Mouse (Mus musculus) gastrocnemius, adult 2 months (tissue): ENCODE data around the gene Herpud1. TPM values are rescaled to one million over a fixed set of nuclear protein-coding genes. Genes with fewer than 3 reads are reported as not detected.
A peak's percentile ranks its signal among the peaks of the same experiment; 100 is the strongest.

Source experiments
- DNase-seq: peaks from one replicate; pipeline ENCODE4 v3.0.0; 2022
- H3K27ac ChIP-seq: fragments of 200-600 bp; 2 replicates; pipeline ENCODE4 v1.8.1; 2022; ENCODE audit warnings: mild to moderate bottlenecking
- H3K4me3 ChIP-seq: fragments of 200-600 bp; 2 replicates; pipeline ENCODE4 v1.8.1; 2022; ENCODE audit warnings: mild to moderate bottlenecking, moderate library complexity
- CTCF ChIP-seq: fragments of 200-600 bp; IDR thresholded peaks from 2 replicates; pipeline ENCODE4 v1.8.1; 2022; ENCODE audit warnings: antibody characterized with exemption, mild to moderate bottlenecking, moderate library complexity
- intact Hi-C: fragments of 180-260 bp; cut with DNase I; formaldehyde crosslinking; loops from one replicate; pipeline ENCODE4 v1.15.1; 2025
- total RNA-seq, 2 experiments: library from RNA; stranded (reverse); gene quantifications; 2 replicates each; pipeline ENCODE4 v1.2.3; 2021

Gene Herpud1
- total RNA-seq, 2 experiments from 2014 or later, result 111 to 117 TPM

- peak overlapping the region; percentile 86 for H3K27ac ChIP-seq
- H3K4me3 ChIP-seq, result no peak overlapping the region
- intact Hi-C loops, result no loop called here
- no peak for TF ChIP-seq CTCF
- no peak for DNase-seq
Observed at GRCm38 (mm10) chr8:94377031-94377430, 9.2 kb upstream of the Herpud1 start.

DNA sequence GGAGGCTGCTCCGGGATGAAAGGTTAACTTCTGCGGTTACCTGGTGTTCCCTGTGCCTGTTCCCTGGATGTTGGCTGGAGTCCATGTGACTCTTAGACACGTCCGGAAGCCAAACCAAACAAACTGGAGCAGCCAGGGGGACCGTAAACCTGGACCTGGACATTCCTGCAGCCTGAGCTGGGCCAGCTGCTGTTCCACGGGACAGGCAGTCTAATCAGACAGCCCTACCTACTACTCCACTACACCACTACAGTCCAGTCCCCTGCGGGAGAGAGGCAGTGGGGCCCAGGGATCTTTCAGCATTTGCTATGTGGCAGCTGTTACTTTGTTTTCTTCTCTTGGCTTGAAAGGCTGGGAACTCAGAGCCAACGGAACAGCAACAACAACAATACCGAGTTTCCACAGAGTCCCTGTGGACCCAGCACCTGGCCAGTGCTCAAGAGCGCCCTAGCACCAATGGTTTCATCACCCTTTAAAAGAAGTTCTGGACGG, 8.5 kb upstream of the Herpud1 start:
- H3K27ac ChIP-seq, result peak overlapping the region; percentile 86
- intact Hi-C loops, result no loop called here
- H3K4me3 ChIP-seq, result peak overlapping the region; percentile 29
- TF ChIP-seq CTCF, result no peak
- peak; percentile 86 for DNase-seq

DNA sequence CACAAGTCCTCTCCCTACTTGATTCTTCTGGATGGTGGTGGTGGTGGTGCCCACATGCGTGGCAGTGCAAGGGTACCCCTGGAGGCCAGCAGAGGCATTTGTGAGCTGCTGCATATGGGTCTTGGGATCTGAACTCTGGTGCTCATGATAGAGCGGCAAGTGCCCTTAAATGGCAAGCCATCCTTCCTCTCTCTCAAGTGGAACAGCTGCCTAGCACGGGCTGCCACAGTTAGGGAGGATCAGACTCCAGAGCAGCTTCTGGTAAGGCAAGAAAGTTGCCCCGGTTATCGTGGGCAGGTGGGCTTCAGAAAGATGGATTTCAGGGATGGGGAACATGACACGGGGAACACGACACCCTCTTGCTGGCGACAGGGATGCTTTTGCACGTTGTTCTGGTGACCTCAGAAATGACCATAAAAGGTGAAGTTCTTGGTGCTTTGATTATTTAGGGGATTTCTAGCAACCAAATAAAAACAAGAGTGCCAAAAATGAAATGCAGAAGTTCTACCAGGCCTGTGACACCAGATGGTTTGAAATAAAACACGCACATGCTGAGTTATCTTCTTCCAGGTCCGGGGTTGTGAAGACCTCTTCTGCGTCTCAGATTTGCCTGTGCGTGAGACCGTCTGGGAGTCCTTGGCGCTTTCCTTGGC, 7.3 kb upstream of the Herpud1 start:
- Histone ChIP-seq H3K4me3 (no peak overlapping the region), H3K27ac (peak overlapping the region; percentile 86)
- intact Hi-C loops, result no loop called here
- no peak; the same call in 1 of the 2 replicates for TF ChIP-seq CTCF
- no peak for DNase-seq

DNA sequence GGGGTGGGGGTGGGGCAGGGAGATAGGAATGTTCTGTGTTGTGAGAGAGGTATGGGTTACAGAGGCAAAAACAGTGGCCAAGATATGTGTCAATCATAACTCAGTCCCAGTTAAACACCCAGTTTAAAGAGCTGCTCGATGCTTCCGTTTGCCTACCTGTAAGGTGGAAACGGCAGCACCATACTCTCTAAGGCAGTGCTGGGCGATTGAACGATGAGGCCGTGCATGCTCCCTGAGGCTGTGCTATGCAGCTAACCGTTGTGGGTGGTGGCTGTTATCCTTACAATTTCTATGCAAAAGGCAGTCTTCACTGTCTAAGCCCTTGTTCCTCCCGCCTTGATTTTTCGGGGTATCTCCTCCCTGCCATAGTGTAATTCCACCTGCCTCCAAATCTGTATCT, 6.6 kb upstream of the Herpud1 start:
- intact Hi-C loops, result no loop called here
- H3K4me3 ChIP-seq, result no peak overlapping the region
- no peak for DNase-seq
- TF ChIP-seq CTCF, result no peak
- H3K27ac ChIP-seq, result no peak overlapping the region

GRCm38 (mm10) chr8:94384166-94384565, 2.1 kb upstream of the Herpud1 start:
- no peak overlapping the region for H3K27ac ChIP-seq
- no peak for DNase-seq
- TF ChIP-seq CTCF, result no peak
- no peak overlapping the region for H3K4me3 ChIP-seq
- intact Hi-C loops, result loop anchor here (2.0 kb wide), 1 partner anchor 19 kb away; no protein-coding TSS in a partner anchor

DNA sequence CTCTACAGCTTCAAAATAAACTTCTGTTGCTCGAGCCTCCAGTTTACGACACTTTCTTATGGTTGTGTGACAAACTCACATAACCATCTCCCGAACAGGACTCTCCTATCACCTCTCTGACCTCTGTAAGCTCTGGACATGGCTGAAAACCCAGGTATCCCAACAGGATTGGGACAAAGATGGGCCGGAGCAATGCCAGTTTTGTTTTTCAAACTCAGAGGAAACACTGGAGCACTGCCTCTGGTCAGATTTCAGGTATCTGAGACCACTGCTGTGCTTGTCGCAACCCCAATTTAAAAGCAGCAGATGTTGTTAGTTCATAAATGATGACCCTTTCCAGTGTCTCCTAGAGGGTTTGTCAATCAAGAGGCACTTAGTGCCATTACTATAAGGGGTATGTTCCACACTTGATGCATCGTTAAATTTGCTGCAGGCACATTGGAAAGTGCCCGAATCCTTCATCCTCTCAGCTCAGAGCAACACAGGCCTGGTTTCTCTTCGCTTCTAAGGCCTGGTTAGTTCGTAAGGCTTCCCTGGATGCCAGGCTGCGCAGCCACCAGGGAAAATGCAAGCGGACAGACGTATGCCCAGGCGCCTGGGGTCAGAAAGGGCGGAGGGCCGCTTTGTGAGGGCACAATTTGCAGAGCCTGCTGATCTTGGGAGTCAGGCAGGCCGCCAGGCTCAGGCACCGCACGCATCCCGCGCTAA, 578 bp upstream of the Herpud1 start:
- intact Hi-C loops, result loop anchor here (2.0 kb wide), 1 partner anchor 21 kb away; no protein-coding TSS in a partner anchor
- H3K4me3 ChIP-seq, result peak overlapping the region; percentile 77
- DNase-seq, result peak; percentile 35
- no peak for TF ChIP-seq CTCF
- peak overlapping the region; percentile 96 for H3K27ac ChIP-seq

GRCm38 (mm10) chr8:94387027-94387684, 918 bp downstream of the Herpud1 start:
- H3K4me3 ChIP-seq, result peak overlapping the region; percentile 77
- peak overlapping the region; percentile 96 for H3K27ac ChIP-seq
- no peak for TF ChIP-seq CTCF
- DNase-seq, result peak; percentile 91
- intact Hi-C loops, result no loop called here

DNA sequence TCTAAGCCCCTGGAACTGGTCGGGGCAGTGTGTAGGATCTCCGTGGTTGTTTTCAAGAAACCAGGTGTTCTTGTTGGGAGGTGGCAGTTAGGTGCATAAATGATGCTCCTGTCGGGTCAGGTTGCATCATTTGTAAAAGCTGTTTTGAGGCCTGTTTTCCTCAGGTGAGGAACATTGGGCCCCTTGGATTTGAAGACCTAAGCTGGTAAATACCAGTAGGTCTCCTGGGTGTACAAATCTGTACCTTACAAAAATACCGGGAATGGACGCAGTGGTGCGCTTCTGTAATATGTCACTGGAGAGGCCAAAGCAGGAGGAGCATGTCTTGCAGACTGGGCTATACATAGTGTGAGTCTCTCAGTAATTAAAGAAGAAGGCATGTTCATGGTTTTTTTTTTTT, 1.5 kb downstream of the Herpud1 start:
- peak overlapping the region; percentile 77 for H3K4me3 ChIP-seq
- no peak for TF ChIP-seq CTCF
- peak overlapping the region; percentile 96 for H3K27ac ChIP-seq
- no peak for DNase-seq
- intact Hi-C loops, result no loop called here

DNA sequence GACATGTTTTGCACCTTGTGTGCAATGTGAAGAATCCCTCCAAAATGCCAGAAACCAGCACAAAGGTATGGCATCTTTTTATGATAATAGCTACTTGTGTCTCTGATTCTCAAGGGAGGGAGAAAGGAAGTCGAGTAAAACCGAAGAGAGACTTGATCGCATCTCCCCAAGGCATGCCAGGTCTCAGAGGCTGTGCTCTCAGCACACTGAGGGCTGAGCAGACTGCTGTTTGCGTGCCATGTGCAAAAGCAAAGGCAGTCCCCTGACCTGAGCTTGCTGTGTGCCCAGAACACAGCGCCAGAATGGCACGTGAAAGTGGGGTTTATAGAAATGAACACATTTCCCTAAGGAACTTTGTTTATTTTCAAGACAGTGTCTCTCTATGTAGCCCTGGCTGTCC, 3.3 kb downstream of the Herpud1 start:
- Histone ChIP-seq H3K27ac (no peak overlapping the region; the same call in 1 of the 2 replicates), H3K4me3 (peak overlapping the region; percentile 30; the same call in 1 of the 2 replicates)
- intact Hi-C loops, result no loop called here
- DNase-seq, result no peak
- no peak for TF ChIP-seq CTCF

DNA sequence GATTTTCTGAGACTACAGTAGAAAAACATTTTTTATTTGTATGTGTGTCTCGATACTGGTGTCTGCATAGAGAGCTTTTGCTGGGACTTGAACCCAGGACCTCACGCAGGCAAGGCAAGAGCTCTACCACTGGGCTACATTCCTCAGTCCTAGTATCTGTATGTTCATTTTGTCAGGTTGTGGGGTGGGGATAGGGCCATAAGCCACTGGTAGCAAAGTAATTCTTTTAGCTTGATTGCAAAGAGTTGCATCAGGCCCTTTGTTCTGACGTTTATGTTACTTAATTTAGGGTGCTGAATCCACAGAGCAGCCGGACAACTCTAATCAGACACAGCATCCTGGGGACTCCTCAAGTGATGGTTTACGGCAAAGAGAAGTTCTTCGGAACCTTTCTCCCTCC, 4.2 kb downstream of the Herpud1 start:
- Histone ChIP-seq H3K27ac (no peak overlapping the region), H3K4me3 (no peak overlapping the region)
- DNase-seq, result no peak
- TF ChIP-seq CTCF, result no peak
- intact Hi-C loops, result no loop called here

DNA sequence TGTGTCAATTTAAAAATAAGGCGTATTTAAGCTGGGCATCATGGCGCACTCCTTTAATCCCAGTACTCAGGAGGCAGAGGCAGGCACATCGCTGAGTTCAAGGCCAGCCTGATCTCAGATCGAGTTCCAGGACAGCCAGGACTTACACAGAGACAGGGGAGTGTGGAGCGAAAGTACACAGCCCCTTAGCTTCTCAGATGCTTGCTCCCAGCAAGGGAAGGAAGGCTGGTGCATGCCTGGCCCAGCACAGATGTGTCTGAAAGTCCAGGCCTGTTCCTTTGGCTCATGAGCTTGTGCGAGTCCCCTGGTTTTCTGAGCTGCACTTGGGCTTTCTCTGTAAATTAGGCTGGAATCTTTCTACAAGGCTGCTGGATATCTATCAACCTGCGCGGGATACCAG, 4.7 kb downstream of the Herpud1 start:
- Histone ChIP-seq H3K4me3 (no peak overlapping the region), H3K27ac (no peak overlapping the region)
- DNase-seq, result no peak
- intact Hi-C loops, result no loop called here
- TF ChIP-seq CTCF, result no peak

DNA sequence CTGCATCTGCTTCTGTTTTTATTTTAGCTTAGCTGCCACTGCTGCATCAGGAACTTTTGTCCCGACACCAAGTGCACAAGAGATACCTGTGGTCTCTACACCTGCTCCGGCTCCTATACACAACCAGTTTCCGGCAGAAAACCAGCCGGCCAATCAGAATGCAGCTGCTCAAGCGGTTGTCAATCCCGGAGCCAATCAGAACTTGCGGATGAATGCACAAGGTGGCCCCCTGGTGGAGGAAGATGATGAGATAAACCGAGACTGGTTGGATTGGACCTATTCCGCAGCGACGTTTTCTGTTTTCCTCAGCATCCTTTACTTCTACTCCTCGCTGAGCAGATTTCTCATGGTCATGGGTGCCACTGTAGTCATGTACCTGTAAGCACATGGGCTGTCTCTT, 5.9 kb downstream of the Herpud1 start:
- DNase-seq, result peak; percentile 72
- H3K27ac ChIP-seq, result no peak overlapping the region
- peak; percentile 63 for TF ChIP-seq CTCF
- H3K4me3 ChIP-seq, result no peak overlapping the region
- intact Hi-C loops, result no loop called here

- DNase-seq, result no peak
- Histone ChIP-seq H3K4me3 (no peak overlapping the region), H3K27ac (no peak overlapping the region)
- no peak for TF ChIP-seq CTCF
- intact Hi-C loops, result no loop called here
Observed at GRCm38 (mm10) chr8:94392648-94393047, 6.4 kb downstream of the Herpud1 start.
